In the genomic region with DNA sequence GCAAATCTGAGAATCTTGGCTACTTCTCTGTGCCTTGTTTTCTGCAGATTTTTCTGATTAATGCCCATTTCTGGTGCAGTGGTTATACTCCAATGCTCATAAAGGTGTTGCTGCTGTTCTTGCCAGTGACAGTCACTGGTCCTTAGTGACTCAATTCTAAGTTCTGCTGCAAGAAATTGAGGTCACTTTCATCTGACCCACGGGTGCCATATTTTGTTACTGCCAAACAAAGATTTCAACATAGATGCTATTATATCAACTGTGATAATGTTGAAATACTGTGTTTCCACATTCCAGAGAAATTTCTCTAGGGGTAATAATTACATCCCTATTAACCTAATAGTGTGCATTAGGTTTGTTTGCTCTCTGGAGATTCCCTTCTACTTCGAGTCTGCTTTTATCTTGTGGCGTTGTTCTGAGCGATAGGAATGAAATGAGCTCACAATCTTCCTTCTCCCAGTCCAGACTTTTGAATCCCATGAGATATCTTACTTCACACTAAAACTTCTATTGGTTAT, we compare ENCODE assay signal across 20 mouse cellular contexts.
DNase-seq lines count a peak whose midpoint lies in the region; ATAC-seq and TF ChIP-seq lines count a peak whose summit lies in the region.
"Had no signal": no experiment of that assay in that cellular context is flagged by ENCODE, and none has a peak within 500 bp of the region (broad histone marks: within the 10 kb centered on the region; RNA-seq: fewer than 3 reads in every experiment).

No protein-coding gene starts in this region.

- no peak for ATAC-seq in liver, embryonic 12.5 days
- ATAC-seq in lung, embryonic 15.5 days (ENCODE audit: borderline replicate concordance, extremely low read depth, low FRiP score, low TSS enrichment), result peak; percentile 46; the same call in 1 of the 2 replicates
- ATAC-seq: forebrain, embryonic 15.5 days had no signal

- no peaks in the 10 kb centered on the region for H3K79me2 ChIP-seq in liver, adult 2 months (ENCODE audit: control insufficient read depth, insufficient read depth, low read length)

- no peak overlapping the region for H3K4me3 ChIP-seq in liver, adult 2 months (ENCODE audit: insufficient read depth, low read depth, low read length)
- H3K4me3 ChIP-seq in liver, embryonic 12.5 days, result no peak overlapping the region
- no peak overlapping the region for H3K4me3 ChIP-seq in lung, embryonic 15.5 days
- no peak overlapping the region for H3K4me3 ChIP-seq in forebrain, embryonic 10.5 days
- H3K4me3 ChIP-seq: embryonic facial prominence, embryonic 15.5 days; erythroblast, embryonic 14.5 days; forebrain, embryonic 15.5 days; heart, adult 2 months; heart, embryonic 15.5 days had no signal

- no peak overlapping the region for H3K9ac ChIP-seq in liver, adult 2 months (ENCODE audit: low read depth, low read length)
- H3K9ac ChIP-seq in liver, embryonic 12.5 days, result no peak overlapping the region
- no peak overlapping the region for H3K9ac ChIP-seq in lung, embryonic 15.5 days
- H3K9ac ChIP-seq: embryonic facial prominence, embryonic 15.5 days; forebrain, embryonic 15.5 days; heart, embryonic 15.5 days; hindbrain, embryonic 14.5 days had no signal

- H3K27ac ChIP-seq in liver, adult 2 months (replicated peaks; ENCODE audit: insufficient read depth, low read depth, low read length), result no peak overlapping the region
- no peak overlapping the region for H3K27ac ChIP-seq in liver, embryonic 12.5 days
- H3K27ac ChIP-seq in lung, embryonic 15.5 days, result no peak overlapping the region
- H3K27ac ChIP-seq in forebrain, embryonic 10.5 days, result no peak overlapping the region
- H3K27ac ChIP-seq: embryonic facial prominence, embryonic 15.5 days; forebrain, embryonic 15.5 days; heart, adult 2 months; heart, embryonic 15.5 days; hindbrain, embryonic 14.5 days had no signal

- DNase-seq in liver, adult 2 months (ENCODE audit: extremely low read depth, low read depth, low spot score), result peak; percentile 85
- DNase-seq in lung, postnatal 14 days, result peak; percentile 52
- no peak for DNase-seq in forebrain, embryonic 10.5 days (ENCODE audit: extremely low spot score, low spot score)
- no peak for DNase-seq in testis, postnatal 10 days (ENCODE audit: low spot score)
- DNase-seq: adrenal gland, postnatal 10 days; cerebellum, adult 8-10 months; cerebellum, postnatal 14 days; embryo, embryonic 11 days; gastrocnemius, postnatal 14 days; heart, adult 2 months; heart, postnatal 14 days had no signal

- H3K4me1 ChIP-seq in liver, adult 2 months (ENCODE audit: control insufficient read depth, insufficient read depth, low read length), result peaks cover 3% of the 10 kb centered on the region; the same call in 1 of the 2 replicates
- no peaks in the 10 kb centered on the region for H3K4me1 ChIP-seq in liver, embryonic 12.5 days
- H3K4me1 ChIP-seq in lung, embryonic 15.5 days, result no peaks in the 10 kb centered on the region
- no peaks in the 10 kb centered on the region for H3K4me1 ChIP-seq in forebrain, embryonic 10.5 days
- H3K4me1 ChIP-seq: embryonic facial prominence, embryonic 15.5 days; forebrain, embryonic 15.5 days; heart, embryonic 15.5 days had no signal

- no peak for TF ChIP-seq POLR2A in liver, adult 2 months (IDR thresholded peaks at IDR 0.05; ENCODE audit: extremely low read depth, insufficient read depth, low read length)

- 40% methylated on average over 4 of the region's 4 CpGs for WGBS in liver, adult 2 months
- 62% methylated on average over 4 of the region's 4 CpGs for WGBS in liver, embryonic 12.5 days (ENCODE audit: insufficient replicate concordance)
- 61% methylated on average over 4 of the region's 4 CpGs for WGBS in lung, embryonic 15.5 days
- WGBS in forebrain, embryonic 10.5 days, result 90% methylated on average over 4 of the region's 4 CpGs

- H3K27me3 ChIP-seq in liver, adult 2 months (ENCODE audit: control insufficient read depth, insufficient read depth, low read length), result no peaks in the 10 kb centered on the region
- H3K27me3 ChIP-seq in liver, embryonic 12.5 days (replicated peaks), result no peaks in the 10 kb centered on the region
- no peaks in the 10 kb centered on the region for H3K27me3 ChIP-seq in lung, embryonic 15.5 days
- no peaks in the 10 kb centered on the region for H3K27me3 ChIP-seq in forebrain, embryonic 10.5 days (ENCODE audit: poor library complexity, severe bottlenecking)
- H3K27me3 ChIP-seq: CH12.LX; embryonic facial prominence, embryonic 15.5 days; forebrain, embryonic 15.5 days; heart, embryonic 15.5 days had no signal

- no peak for TF ChIP-seq CTCF in liver, adult 2 months (IDR thresholded peaks at IDR 0.05; ENCODE audit: low read depth, low read length)

- H3K9me3 ChIP-seq in liver, embryonic 12.5 days (replicated peaks), result no peaks in the 10 kb centered on the region
- H3K9me3 ChIP-seq in lung, embryonic 15.5 days, result no peaks in the 10 kb centered on the region
- no peaks in the 10 kb centered on the region for H3K9me3 ChIP-seq in forebrain, embryonic 10.5 days
- H3K9me3 ChIP-seq: embryonic facial prominence, embryonic 15.5 days; forebrain, embryonic 15.5 days; heart, embryonic 15.5 days had no signal

- H3K36me3 ChIP-seq in liver, adult 2 months (ENCODE audit: control insufficient read depth, insufficient read depth, low read length), result no peaks in the 10 kb centered on the region
- no peaks in the 10 kb centered on the region for H3K36me3 ChIP-seq in liver, embryonic 12.5 days
- no peaks in the 10 kb centered on the region for H3K36me3 ChIP-seq in lung, embryonic 15.5 days
- no peaks in the 10 kb centered on the region for H3K36me3 ChIP-seq in forebrain, embryonic 10.5 days (replicated peaks)
- H3K36me3 ChIP-seq: embryonic facial prominence, embryonic 15.5 days; forebrain, embryonic 15.5 days; heart, embryonic 15.5 days had no signal

- no peak overlapping the region for H3K4me2 ChIP-seq in liver, embryonic 12.5 days
- no peak overlapping the region for H3K4me2 ChIP-seq in lung, embryonic 15.5 days
- H3K4me2 ChIP-seq: embryonic facial prominence, embryonic 15.5 days; forebrain, embryonic 15.5 days; heart, embryonic 11.5 days; heart, embryonic 15.5 days; hindbrain, embryonic 14.5 days had no signal

Comparison
In these comparisons a context has a peak if more than half of its experiments do, and no peak if none do; other contexts are left out.
1. DNase-seq: peak in liver, adult 2 months (single experiment) and lung, postnatal 14 days (single experiment); none in forebrain, embryonic 10.5 days (single experiment) and testis, postnatal 10 days (single experiment).